Mouse (Mus musculus): ENCODE data around the gene Timp1.

GRCm38 (mm10) chrX:20861453-20862104 lies 8.4 kb upstream of the Timp1 start:
- TF ChIP-seq CTCF (IDR thresholded peaks at IDR 0.05; ENCODE audit: low read depth) (no peak), EP300 (optimal IDR thresholded peaks at IDR 0.05) (no peak)

Measured in stomach, postnatal 0 days (tissue).